9 mouse cellular contexts compared by ENCODE assay signal in genomic region chr9:21286753-21287152, GRCm38 (mm10). TPM values are rescaled to one million over a fixed set of nuclear protein-coding genes. Genes with fewer than 3 reads are reported as not detected.
DNase-seq lines count a peak whose midpoint lies in the region; ATAC-seq and TF ChIP-seq lines count a peak whose summit lies in the region.
"Had no signal": no experiment of that assay in that cellular context is flagged by ENCODE, and none has a peak within 500 bp of the region (broad histone marks: within the 10 kb centered on the region; RNA-seq: fewer than 3 reads in every experiment).

No protein-coding gene starts in this region.

- no peak for DNase-seq in heart, postnatal 36 days
- no peak for DNase-seq in G1E (ENCODE audit: low spot score)
- no peak for DNase-seq in midbrain, embryonic 11.5 days (ENCODE audit: low spot score, missing footprints)
- DNase-seq in cerebellum, adult 11 months: no peak
- no peak for DNase-seq in frontal cortex, adult 2 months (ENCODE audit: extremely low spot score in 1 of 2, low spot score in 1 of 2)
- DNase-seq in adrenal gland, postnatal 10 days: no peak
- DNase-seq: gastrocnemius, postnatal 36 days had no signal

- no peaks in the 10 kb centered on the region for H3K27me3 ChIP-seq in heart, embryonic 12.5 days (replicated peaks)
- no peaks in the 10 kb centered on the region for H3K27me3 ChIP-seq in G1E (ENCODE audit: insufficient read depth, low read length)
- no peaks in the 10 kb centered on the region for H3K27me3 ChIP-seq in hindbrain, embryonic 13.5 days
- no peaks in the 10 kb centered on the region for H3K27me3 ChIP-seq in midbrain, embryonic 11.5 days (ENCODE audit: control insufficient read depth, insufficient read depth, low read length)

- H3K4me1 ChIP-seq in heart, embryonic 12.5 days (replicated peaks): peaks cover 29% of the 10 kb centered on the region
- H3K4me1 ChIP-seq in G1E (ENCODE audit: insufficient read depth, low read depth, low read length): peaks cover 47% of the 10 kb centered on the region
- peaks cover 44% of the 10 kb centered on the region for H3K4me1 ChIP-seq in hindbrain, embryonic 13.5 days (replicated peaks)
- peaks cover 28% of the 10 kb centered on the region for H3K4me1 ChIP-seq in midbrain, embryonic 11.5 days (ENCODE audit: control insufficient read depth, insufficient read depth, low read length)

- WGBS in heart, embryonic 12.5 days: 43% methylated on average over 3 of the region's 3 CpGs
- WGBS in hindbrain, embryonic 13.5 days: 71% methylated on average over 3 of the region's 3 CpGs
- WGBS in midbrain, embryonic 11.5 days: 73% methylated on average over 3 of the region's 3 CpGs

- peak overlapping the region; percentile 65 for H3K4me3 ChIP-seq in heart, embryonic 12.5 days
- H3K4me3 ChIP-seq in G1E (ENCODE audit: low read depth, low read length): peak overlapping the region; percentile 87
- peak overlapping the region; percentile 68 for H3K4me3 ChIP-seq in hindbrain, embryonic 13.5 days
- H3K4me3 ChIP-seq in midbrain, embryonic 11.5 days (ENCODE audit: low read depth, low read length): peak overlapping the region; percentile 83

- H3K4me2 ChIP-seq in heart, embryonic 12.5 days: peak overlapping the region; percentile 87
- H3K4me2 ChIP-seq in hindbrain, embryonic 13.5 days: peak overlapping the region; percentile 77
- peak overlapping the region; percentile 86 for H3K4me2 ChIP-seq in midbrain, embryonic 11.5 days

- peak overlapping the region; percentile 78 for H3K9ac ChIP-seq in heart, embryonic 12.5 days
- H3K9ac ChIP-seq in hindbrain, embryonic 13.5 days: peak overlapping the region; percentile 79
- H3K9ac ChIP-seq in midbrain, embryonic 11.5 days (ENCODE audit: low read length): peak overlapping the region; percentile 84

- no peak for TF ChIP-seq CTCF in G1E (IDR thresholded peaks at IDR 0.05; ENCODE audit: low read depth, low read length)

- no peak for ATAC-seq in heart, embryonic 12.5 days (ENCODE audit: insufficient number of reproducible peaks, low FRiP score)
- ATAC-seq in G1E (ENCODE audit: extremely low read depth, insufficient number of reproducible peaks, low FRiP score, poor library complexity, severe bottlenecking): no peak
- ATAC-seq in hindbrain, embryonic 13.5 days (ENCODE audit: low FRiP score): no peak
- ATAC-seq in midbrain, embryonic 11.5 days (ENCODE audit: low FRiP score): no peak

- intact Hi-C loops in heart, postnatal 36 days (cut with DNase I): loop anchor here (1.0 kb wide), 1 partner anchor 20 kb away; no protein-coding TSS in a partner anchor

- no peaks in the 10 kb centered on the region for H3K9me3 ChIP-seq in heart, embryonic 12.5 days (replicated peaks)
- H3K9me3 ChIP-seq in G1E (replicated peaks): no peaks in the 10 kb centered on the region
- no peaks in the 10 kb centered on the region for H3K9me3 ChIP-seq in hindbrain, embryonic 13.5 days
- no peaks in the 10 kb centered on the region for H3K9me3 ChIP-seq in midbrain, embryonic 11.5 days (ENCODE audit: control insufficient read depth, low read length)

- H3K27ac ChIP-seq in heart, embryonic 12.5 days (ENCODE audit: poor library complexity, severe bottlenecking): peak overlapping the region; percentile 84; the same call in 1 of the 2 replicates
- H3K27ac ChIP-seq in hindbrain, embryonic 13.5 days: 0 out of 2 replicates have a peak overlapping the region, but pooled peaks have one; percentile 90
- H3K27ac ChIP-seq in midbrain, embryonic 11.5 days (ENCODE audit: low read depth, low read length): no peak overlapping the region

- peaks cover 40% of the 10 kb centered on the region for H3K36me3 ChIP-seq in heart, embryonic 12.5 days
- H3K36me3 ChIP-seq in G1E (replicated peaks): peaks cover 61% of the 10 kb centered on the region
- H3K36me3 ChIP-seq in hindbrain, embryonic 13.5 days: peaks cover 34% of the 10 kb centered on the region
- peaks cover 7% of the 10 kb centered on the region for H3K36me3 ChIP-seq in midbrain, embryonic 11.5 days (ENCODE audit: control insufficient read depth, insufficient read depth, low read length)

RNA-seq across cellular contexts. Expression of gene Kri1, which starts 1.0 kb away (rescaled TPM):
- 11.9 and 13.6 TPM in 2 replicates for polyA plus RNA-seq in heart, embryonic 12.5 days (2016; fragmentation: Nextera tagmentation; extraction: Ambion mirVana)
- total RNA-seq in heart, postnatal 36 days (2021): 10 to 100 TPM; 16.5 to 18.0 TPM
- total RNA-seq in G1E (2014; fragmentation: Nextera tagmentation) (45.4 and 52.7 TPM in 2 replicates), G1E (2017) (74.3 and 89.3 TPM in 2 replicates)
- 46.2 and 56.6 TPM in 2 replicates for polyA plus RNA-seq in G1E (2012)
- polyA plus RNA-seq in hindbrain, embryonic 13.5 days (2015; fragmentation: Nextera tagmentation; extraction: Ambion mirVana): 16.3 and 17.1 TPM in 2 replicates
- polyA plus RNA-seq in midbrain, embryonic 11.5 days (2014; fragmentation: Nextera tagmentation; extraction: Ambion mirVana): 13.2 and 16.3 TPM in 2 replicates
- 42.5 and 44.6 TPM in 2 replicates for polyA plus RNA-seq in frontal cortex, adult 2 months (2012; rRNA removed)
- total RNA-seq in adrenal gland, postnatal 10 days (2021): 10 to 100 TPM; 28.8 to 38.4 TPM

RNA-seq across cellular contexts. Expression of gene Cdkn2d, which starts 4.5 kb away (rescaled TPM):
- 88.5 and 89.2 TPM in 2 replicates for polyA plus RNA-seq in heart, embryonic 12.5 days (2016; fragmentation: Nextera tagmentation; extraction: Ambion mirVana)
- 10 to 100 TPM; 15.9 to 18.4 TPM for total RNA-seq in heart, postnatal 36 days (2021)
- total RNA-seq in G1E (2014; fragmentation: Nextera tagmentation): 15.4 and 35.8 TPM in 2 replicates
- 30.3 and 31.2 TPM in 2 replicates for total RNA-seq in G1E (2017)
- 14.3 and 17.4 TPM in 2 replicates for polyA plus RNA-seq in G1E (2012)
- polyA plus RNA-seq in hindbrain, embryonic 13.5 days (2015; fragmentation: Nextera tagmentation; extraction: Ambion mirVana): 89.2 and 90.3 TPM in 2 replicates
- 70.6 and 71.9 TPM in 2 replicates for polyA plus RNA-seq in midbrain, embryonic 11.5 days (2014; fragmentation: Nextera tagmentation; extraction: Ambion mirVana)
- 65.2 and 66.2 TPM in 2 replicates for polyA plus RNA-seq in frontal cortex, adult 2 months (2012; rRNA removed)
- total RNA-seq in adrenal gland, postnatal 10 days (2021): 10 to 100 TPM; 16.8 to 23.8 TPM

RNA-seq across cellular contexts. Expression of gene Atg4d, which starts 21.7 kb away (rescaled TPM):
- 43.8 and 47.8 TPM in 2 replicates for polyA plus RNA-seq in heart, embryonic 12.5 days (2016; fragmentation: Nextera tagmentation; extraction: Ambion mirVana)
- total RNA-seq in heart, postnatal 36 days (2021): 10 to 100 TPM; 78.0 to 99.6 TPM
- total RNA-seq in G1E (2014; fragmentation: Nextera tagmentation): 7.0 and 14.5 TPM in 2 replicates
- 9.1 and 11.0 TPM in 2 replicates for total RNA-seq in G1E (2017)
- polyA plus RNA-seq in G1E (2012): 14.9 and 20.7 TPM in 2 replicates
- 51.1 and 51.8 TPM in 2 replicates for polyA plus RNA-seq in hindbrain, embryonic 13.5 days (2015; fragmentation: Nextera tagmentation; extraction: Ambion mirVana)
- 37.2 and 45.8 TPM in 2 replicates for polyA plus RNA-seq in midbrain, embryonic 11.5 days (2014; fragmentation: Nextera tagmentation; extraction: Ambion mirVana)
- 36.5 and 40.6 TPM in 2 replicates for polyA plus RNA-seq in frontal cortex, adult 2 months (2012; rRNA removed)
- 10 to 100 TPM; 45.4 to 48.1 TPM for total RNA-seq in adrenal gland, postnatal 10 days (2021)

RNA-seq across cellular contexts. Expression of gene Ap1m2, which starts 25.4 kb away (rescaled TPM):
- polyA plus RNA-seq in heart, embryonic 12.5 days (2016; fragmentation: Nextera tagmentation; extraction: Ambion mirVana): 0.23 and 0.58 TPM in 2 replicates
- not detected for total RNA-seq in heart, postnatal 36 days (2021)
- not detected in 2 replicates for total RNA-seq in G1E (2014; fragmentation: Nextera tagmentation)
- total RNA-seq in G1E (2017): 0.16 TPM in 1 of 2 replicates, not detected in the other
- polyA plus RNA-seq in G1E (2012): not detected in 2 replicates
- polyA plus RNA-seq in hindbrain, embryonic 13.5 days (2015; fragmentation: Nextera tagmentation; extraction: Ambion mirVana): 0.62 and 0.71 TPM in 2 replicates
- polyA plus RNA-seq in midbrain, embryonic 11.5 days (2014; fragmentation: Nextera tagmentation; extraction: Ambion mirVana): 0.36 and 0.68 TPM in 2 replicates
- polyA plus RNA-seq in frontal cortex, adult 2 months (2012; rRNA removed): 0.76 and 1.6 TPM in 2 replicates
- total RNA-seq in adrenal gland, postnatal 10 days (2021): under 1 TPM in 1 of 2 experiments, not detected in 1; 0.15 TPM
- total RNA-seq: gastrocnemius, postnatal 36 days had no signal

RNA-seq across cellular contexts. Expression of gene Slc44a2, which starts 33.7 kb away (rescaled TPM):
- polyA plus RNA-seq in heart, embryonic 12.5 days (2016; fragmentation: Nextera tagmentation; extraction: Ambion mirVana): 69.1 and 73.6 TPM in 2 replicates
- 100 to 1,000 TPM; 118 to 124 TPM for total RNA-seq in heart, postnatal 36 days (2021)
- 42.2 and 52.7 TPM in 2 replicates for total RNA-seq in G1E (2014; fragmentation: Nextera tagmentation)
- total RNA-seq in G1E (2017): 35.5 and 35.7 TPM in 2 replicates
- 45.4 and 56.8 TPM in 2 replicates for polyA plus RNA-seq in G1E (2012)
- polyA plus RNA-seq in hindbrain, embryonic 13.5 days (2015; fragmentation: Nextera tagmentation; extraction: Ambion mirVana): 68.1 and 73.8 TPM in 2 replicates
- polyA plus RNA-seq in midbrain, embryonic 11.5 days (2014; fragmentation: Nextera tagmentation; extraction: Ambion mirVana): 53.9 and 58.6 TPM in 2 replicates
- 60.7 and 66.5 TPM in 2 replicates for polyA plus RNA-seq in frontal cortex, adult 2 months (2012; rRNA removed)
- total RNA-seq in adrenal gland, postnatal 10 days (2021): 10 to 100 TPM; 48.3 to 63.4 TPM
